Mouse (Mus musculus) midbrain, embryonic 12.5 days (tissue): ENCODE measurements around the gene Rab8a. TPM values are rescaled to one million over a fixed set of nuclear protein-coding genes. Genes with fewer than 3 reads are reported as not detected.
A peak's percentile ranks its signal among the peaks of the same experiment; 100 is the strongest.

Experiments used
- ATAC-seq: fragments of 200-750 bp; cut with Nextera tagmentation; 2 replicates; pipeline ENCODE4 v1.8.0; 2017; ENCODE audit warnings: low read depth, moderate TSS enrichment, moderate library complexity; ENCODE audit not compliant: low FRiP score
- H3K27ac ChIP-seq: fragments of 300-500 bp; sonication (generic); replicated peaks from 2 replicates; pipeline ENCODE4 v1.5.1; 2016; ENCODE audit warnings: mild to moderate bottlenecking
- H3K27me3 ChIP-seq: fragments of 300-500 bp; sonication (generic); 2 replicates; pipeline ENCODE4 v1.6.1; 2016; ENCODE audit warnings: mild to moderate bottlenecking
- H3K36me3 ChIP-seq: fragments of 300-500 bp; sonication (generic); 2 replicates; pipeline ENCODE4 v1.6.1; 2016
- H3K4me1 ChIP-seq: fragments of 300-500 bp; sonication (generic); 2 replicates; pipeline ENCODE4 v1.6.1; 2016
- H3K4me2 ChIP-seq: fragments of 300-500 bp; sonication (generic); replicated peaks from 2 replicates; pipeline ENCODE4 v1.6.1; 2016; ENCODE audit warnings: mild to moderate bottlenecking, moderate library complexity
- H3K4me3 ChIP-seq: fragments of 300-500 bp; sonication (generic); 2 replicates; pipeline ENCODE4 v1.5.1; 2016; ENCODE audit warnings: mild to moderate bottlenecking
- H3K9ac ChIP-seq: fragments of 300-500 bp; sonication (generic); replicated peaks from 2 replicates; pipeline ENCODE4 v1.6.1; 2016; ENCODE audit warnings: mild to moderate bottlenecking, moderate library complexity
- H3K9me3 ChIP-seq: fragments of 300-500 bp; sonication (generic); 2 replicates; pipeline ENCODE4 v1.6.1; 2016; ENCODE audit warnings: mild to moderate bottlenecking
- WGBS: fragments of 180-500 bp; shearing (Covaris S2); methylation state at CpG from one replicate; pipeline ENCODE4 v1.1.7; 2016; 5-methylcytosine and 5-hydroxymethylcytosine counted together
- polyA plus RNA-seq: library from polyadenylated mRNA; unstranded; fragments of >200 nt; fragmentation: Nextera tagmentation; extraction: Ambion mirVana; gene quantifications from 2 replicates; pipeline ENCODE4 v1.2.1, GENCODE M21; 2016

The Rab8a gene
- polyA plus RNA-seq, 1 experiment from 2014 or later, result 122 TPM

DNA sequence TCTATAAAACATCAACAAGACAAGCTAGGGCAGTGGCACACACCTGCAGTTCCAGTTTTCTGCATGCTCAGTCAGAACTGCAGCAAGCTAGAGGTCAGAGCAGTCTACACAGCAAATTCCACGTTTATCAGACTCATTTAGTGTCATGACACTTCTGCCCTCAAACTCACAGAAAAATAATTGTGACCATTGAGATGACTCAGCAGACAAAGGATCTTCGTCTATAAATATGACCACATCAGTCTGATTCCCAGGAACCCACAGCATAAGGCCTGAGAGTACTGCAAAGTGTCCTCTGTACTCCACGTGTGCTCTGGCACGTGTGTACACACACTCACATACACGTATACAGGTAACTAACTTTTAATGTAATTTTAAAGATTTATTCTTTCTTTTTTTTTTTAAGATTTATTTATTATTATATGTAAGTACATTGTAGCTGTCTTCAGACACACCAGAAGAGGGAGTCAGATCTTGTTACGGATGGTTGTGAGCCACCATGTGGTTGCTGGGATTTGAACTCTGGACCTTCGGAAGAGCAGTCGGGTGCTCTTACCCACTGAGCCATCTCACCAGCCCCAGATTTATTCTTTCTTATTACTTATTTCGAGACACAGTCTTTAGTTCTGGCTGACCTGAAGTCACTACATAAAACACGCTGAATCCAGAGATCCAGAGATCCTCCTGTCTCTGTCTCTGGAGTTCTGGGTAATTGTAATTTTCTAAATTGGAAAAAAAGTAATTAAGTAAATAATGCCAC is 58.0 kb downstream of the Rab8a start:
- Histone ChIP-seq H3K4me1 (peaks cover 14% of the 10 kb centered on the region), H3K4me3 (peak overlapping the region; percentile 86), H3K36me3 (peaks cover 32% of the 10 kb centered on the region), H3K9ac (no peak overlapping the region), H3K27ac (no peak overlapping the region), H3K4me2 (peak overlapping the region; percentile 92), H3K27me3 (peaks cover 12% of the 10 kb centered on the region; the same call in 1 of the 2 replicates), H3K9me3 (no peaks in the 10 kb centered on the region)
- ATAC-seq, result no peak; the same call in 1 of the 2 replicates
- WGBS, result 80% methylated on average over 9 of the region's 10 CpGs

DNA sequence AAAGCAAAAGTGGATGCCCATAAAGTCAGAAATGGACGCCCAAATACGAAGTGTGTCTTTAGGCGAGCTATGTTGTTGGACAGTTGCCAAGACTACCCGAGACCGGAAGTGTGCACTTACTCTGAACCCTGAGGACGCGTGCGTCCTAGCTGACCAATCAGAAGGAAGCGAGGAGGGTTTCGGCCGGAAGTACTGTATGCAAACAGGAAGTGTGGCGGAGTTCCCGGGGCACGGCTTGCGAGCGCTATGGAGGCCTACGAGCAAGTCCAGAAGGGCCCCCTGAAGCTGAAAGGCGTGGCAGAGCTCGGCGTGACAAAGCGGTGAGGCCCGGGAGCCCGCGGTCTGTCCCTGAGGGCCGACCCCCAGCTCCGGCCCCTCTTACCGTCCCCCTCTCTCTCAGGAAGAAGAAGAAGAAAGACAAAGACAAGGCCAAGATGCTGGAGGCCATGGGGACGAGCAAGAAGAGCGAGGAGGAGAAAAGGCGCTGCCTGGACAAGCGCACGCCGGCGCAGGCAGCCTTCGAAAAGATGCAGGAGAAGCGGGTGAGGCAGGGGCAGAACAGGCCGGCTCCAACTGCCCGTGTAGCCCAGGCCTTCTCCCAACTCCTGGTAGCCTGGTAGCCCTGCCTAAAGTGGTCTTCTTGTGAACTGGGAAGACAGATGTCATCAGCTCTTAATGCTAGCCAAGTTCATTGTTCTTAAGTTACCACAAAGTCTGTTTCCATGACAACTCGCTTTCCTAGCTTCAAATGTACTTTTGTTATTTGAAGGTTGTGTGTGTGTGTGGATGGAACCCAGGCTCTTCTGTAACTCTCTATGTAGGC is 58.8 kb downstream of the Rab8a start, which contains the start of gene Fam32a:
Fam32a (plus strand) TSS at position 190 of the 823 bp plus-strand sequence.
- WGBS, result 16% methylated on average over 39 of the region's 39 CpGs
- Histone ChIP-seq H3K27ac (peak within 1 kb of the TSS; percentile 75), H3K4me3 (peak within 1 kb of the TSS; percentile 86), H3K4me2 (peak within 1 kb of the TSS; percentile 92), H3K36me3 (peaks cover 34% of the 10 kb centered on the region), H3K9me3 (no peaks in the 10 kb centered on the region), H3K27me3 (peaks cover 10% of the 10 kb centered on the region; the same call in 1 of the 2 replicates), H3K9ac (peak within 1 kb of the TSS; percentile 82), H3K4me1 (peaks cover 14% of the 10 kb centered on the region)
- peak; percentile 99 for ATAC-seq

DNA sequence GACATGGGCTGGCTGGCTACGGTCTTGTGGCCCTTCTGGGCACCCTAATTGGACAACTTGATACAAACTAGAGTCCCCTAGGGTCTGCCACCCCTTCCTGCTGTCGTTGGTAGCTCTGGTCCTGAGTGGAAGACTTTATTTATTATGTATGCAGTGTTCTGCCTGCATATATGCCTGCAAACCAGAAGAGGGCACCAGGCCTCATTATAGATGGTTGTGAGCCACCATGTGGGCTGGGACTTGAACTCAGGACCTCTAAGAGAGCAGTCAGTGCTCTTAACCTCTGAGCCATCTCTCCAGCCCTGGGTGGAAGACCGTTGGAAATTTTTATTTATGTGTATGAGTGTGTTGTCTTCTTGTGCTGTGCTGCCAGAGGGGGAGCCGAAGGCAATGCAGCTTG is 59.8 kb downstream of the Rab8a start:
- Histone ChIP-seq H3K36me3 (peaks cover 34% of the 10 kb centered on the region), H3K27me3 (0 out of 2 replicates have a peak, but pooled peaks cover 6% of the 10 kb centered on the region), H3K4me2 (peak overlapping the region; percentile 92), H3K9me3 (no peaks in the 10 kb centered on the region), H3K4me1 (peaks cover 14% of the 10 kb centered on the region), H3K9ac (no peak overlapping the region), H3K27ac (no peak overlapping the region), H3K4me3 (peak overlapping the region; percentile 86)
- ATAC-seq, result no peak
- WGBS, result 86% methylated on average over 4 of the region's 4 CpGs

DNA sequence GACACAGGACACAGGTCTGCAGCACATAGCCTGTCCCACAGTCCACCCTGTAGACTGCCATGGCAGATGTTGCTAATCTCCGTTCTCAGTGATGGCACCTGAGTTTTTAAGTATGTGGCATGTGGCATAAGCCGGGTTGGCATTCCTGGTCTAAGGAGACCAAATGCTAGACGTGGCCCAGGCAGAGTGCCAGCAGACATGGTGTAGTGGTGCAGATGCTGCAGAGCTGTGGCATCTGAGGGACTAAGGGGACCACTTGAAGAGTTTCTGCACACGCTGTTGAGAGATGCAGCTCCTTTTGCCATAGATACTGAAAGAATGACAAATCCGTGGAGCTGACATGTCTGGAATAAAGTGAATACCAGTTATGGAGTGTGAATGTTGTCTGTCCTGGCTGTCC is 61.7 kb downstream of the Rab8a start:
- Histone ChIP-seq H3K36me3 (peaks cover 34% of the 10 kb centered on the region), H3K4me3 (no peak overlapping the region), H3K27me3 (no peaks in the 10 kb centered on the region), H3K4me1 (peaks cover 14% of the 10 kb centered on the region), H3K27ac (no peak overlapping the region), H3K9ac (no peak overlapping the region), H3K9me3 (no peaks in the 10 kb centered on the region), H3K4me2 (no peak overlapping the region)
- no peak for ATAC-seq
- 93% methylated on average over 5 of the region's 5 CpGs for WGBS

Other genes starting within 250 kb of the Rab8a start
- gene Zfp961, start 210.2 kb upstream of the Rab8a start, polyA plus RNA-seq, result 20.6 and 23.6 TPM in 2 replicates
- 0.63 and 1.2 TPM in 2 replicates for gene Cyp4f18, start 151.6 kb upstream of the Rab8a start, polyA plus RNA-seq
- not detected in 2 replicates for gene Olfr372, start 120.0 kb upstream of the Rab8a start, polyA plus RNA-seq
- gene Olfr373, start 78.0 kb upstream of the Rab8a start, polyA plus RNA-seq, result not detected in 2 replicates
- not detected in 2 replicates for gene Olfr374, start 54.2 kb upstream of the Rab8a start, polyA plus RNA-seq
- 415 and 450 TPM in 2 replicates for gene Tpm4, start 26.2 kb upstream of the Rab8a start, polyA plus RNA-seq
- not detected in 2 replicates for gene Hsh2d, start 28.4 kb downstream of the Rab8a start, polyA plus RNA-seq
- 0.13 TPM in 1 of 2 replicates, not detected in the other for gene Cib3, start 51.6 kb downstream of the Rab8a start, polyA plus RNA-seq
- gene Gm11034, start 52.4 kb downstream of the Rab8a start, polyA plus RNA-seq, result not detected in 2 replicates
- gene Fam32a, start 58.5 kb downstream of the Rab8a start, polyA plus RNA-seq, result 87.2 and 89.6 TPM in 2 replicates
- gene Ap1m1, start 78.8 kb downstream of the Rab8a start, polyA plus RNA-seq, result 210 and 211 TPM in 2 replicates
- gene Gm10282, start 144.1 kb downstream of the Rab8a start, polyA plus RNA-seq, result 25.7 and 32.3 TPM in 2 replicates
- 8.8 and 9.2 TPM in 2 replicates for gene Klf2, start 157.8 kb downstream of the Rab8a start, polyA plus RNA-seq